11 mouse cellular contexts compared by ENCODE assay signal in genomic region chr7:53482150-53482837, GRCm38 (mm10).
"Had no signal": no experiment of that assay in that cellular context is flagged by ENCODE, and none has a peak within 500 bp of the region (broad histone marks: within the 10 kb centered on the region; RNA-seq: fewer than 3 reads in every experiment).

No protein-coding gene starts in this region.

- H3K27me3 ChIP-seq: limb, embryonic 13.5 days; midbrain, embryonic 15.5 days had no signal

- H3K4me2 ChIP-seq: limb, embryonic 13.5 days; midbrain, embryonic 15.5 days had no signal

- H3K27ac ChIP-seq: kidney, postnatal 0 days; limb, embryonic 13.5 days; liver, embryonic 14.5 days; midbrain, embryonic 15.5 days had no signal

- H3K4me3 ChIP-seq: limb, embryonic 13.5 days; midbrain, embryonic 15.5 days had no signal

- H3K9me3 ChIP-seq: limb, embryonic 13.5 days; midbrain, embryonic 15.5 days had no signal

- H3K4me1 ChIP-seq: limb, embryonic 13.5 days; midbrain, embryonic 15.5 days had no signal

- ATAC-seq: midbrain, embryonic 15.5 days had no signal

- DNase-seq: kidney, adult 9 months; kidney, postnatal 36 days; layer of hippocampus, adult 9-11 months; layer of hippocampus, postnatal 36 days; lung, adult 18-20 months; right cerebral cortex, postnatal 25 days; thymus, postnatal 36 days had no signal

- H3K9ac ChIP-seq: limb, embryonic 13.5 days; liver, embryonic 14.5 days; midbrain, embryonic 15.5 days had no signal

- H3K36me3 ChIP-seq: limb, embryonic 13.5 days; midbrain, embryonic 15.5 days had no signal
